Mouse (Mus musculus) 3T3-L1 (cell line): ENCODE measurements around the gene Crybb3.

Experiments used
- DNase-seq: peaks from one replicate; pipeline ENCODE4 v3.0.0-alpha.2; 2015; ENCODE audit warnings: low read depth, low spot score

Gene Crybb3

GRCm38 (mm10) chr5:113049876-113050275 is 31.5 kb downstream of the Crybb3 start:
- no peak for DNase-seq

GRCm38 (mm10) chr5:113045511-113046273 is 35.7 kb downstream of the Crybb3 start:
- no peak for DNase-seq

GRCm38 (mm10) chr5:113043531-113043930 is 37.9 kb downstream of the Crybb3 start:
- no peak for DNase-seq

- no peak for DNase-seq
Measured at GRCm38 (mm10) chr5:113041567-113042071, 39.8 kb downstream of the Crybb3 start.

- no peak for DNase-seq
Measured at GRCm38 (mm10) chr5:113040776-113041175, 40.6 kb downstream of the Crybb3 start.

GRCm38 (mm10) chr5:113038601-113039000 is 42.8 kb downstream of the Crybb3 start:
- DNase-seq = no peak

- no peak for DNase-seq
Measured at GRCm38 (mm10) chr5:113035094-113036047, 46.0 kb downstream of the Crybb3 start.

GRCm38 (mm10) chr5:113031201-113031754 is 50.1 kb downstream of the Crybb3 start:
- DNase-seq = no peak

- no peak for DNase-seq
Measured at GRCm38 (mm10) chr5:113030082-113030481, 51.3 kb downstream of the Crybb3 start.

- DNase-seq = no peak
Measured at GRCm38 (mm10) chr5:113026706-113027105, 54.7 kb downstream of the Crybb3 start.
